Mouse (Mus musculus) layer of hippocampus, adult 2 months (tissue): Measurements from ENCODE around the gene Sbno1. TPM values are rescaled to one million over a fixed set of nuclear protein-coding genes. Genes with fewer than 3 reads are reported as not detected.

Source experiments
- DNase-seq, 2 experiments: peaks; one replicate each; pipeline ENCODE4 v3.0.0; 2022; ENCODE audit warnings: low spot score in 2 of 2
- H3K27ac ChIP-seq: fragments of 200-600 bp; 2 replicates; pipeline ENCODE4 v1.8.1; 2022
- H3K4me3 ChIP-seq: fragments of 200-600 bp; 2 replicates; pipeline ENCODE4 v1.8.1; 2022; ENCODE audit warnings: mild to moderate bottlenecking
- CTCF ChIP-seq: fragments of 200-600 bp; conservative IDR thresholded peaks from 2 replicates; pipeline ENCODE4 v1.8.1; 2022; ENCODE audit warnings: antibody characterized with exemption, mild to moderate bottlenecking, moderate library complexity
- total RNA-seq, 2 experiments: library from RNA; stranded (reverse); gene quantifications; 2 replicates each; pipeline ENCODE4 v1.2.3; 2021

The Sbno1 gene
- total RNA-seq, 2 experiments from 2014 or later = 157 to 166 TPM

DNA sequence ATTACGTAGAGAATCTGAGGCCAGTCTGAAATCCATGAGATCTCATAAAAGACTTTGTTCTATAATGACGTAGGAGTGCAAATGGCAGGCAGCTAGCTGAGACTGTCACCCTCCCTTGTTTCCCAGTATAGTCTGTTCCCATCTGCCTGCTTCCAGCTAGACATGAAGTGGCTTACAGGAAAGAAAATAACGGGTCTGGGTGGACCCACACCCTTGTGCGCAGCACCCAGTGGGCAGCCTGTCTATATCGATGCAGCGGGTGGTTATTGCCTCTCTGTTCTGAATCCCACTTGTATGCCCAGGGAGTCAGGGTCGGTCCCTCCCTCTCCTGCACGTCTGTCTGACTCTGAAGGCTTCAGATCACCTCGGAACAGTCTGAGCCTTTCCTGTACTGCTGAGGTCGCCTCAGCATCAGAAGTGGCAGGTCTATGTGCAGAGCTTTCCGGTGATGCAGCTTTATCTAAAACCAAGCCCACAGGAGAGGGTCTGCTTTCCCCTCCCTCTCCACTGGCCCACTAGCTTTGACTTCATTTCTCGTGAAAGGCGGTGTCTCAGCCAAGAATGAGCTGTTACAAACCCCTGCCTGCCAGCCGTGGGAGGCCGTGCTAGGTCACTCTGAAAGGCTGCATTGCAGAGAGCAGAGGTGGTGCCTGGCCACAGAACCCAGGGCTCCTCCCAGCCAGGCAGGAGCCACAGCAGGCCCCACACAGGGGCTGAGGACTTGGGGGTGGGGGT lies 26.9 kb upstream of the Sbno1 start:
- Histone ChIP-seq H3K4me3 (peak overlapping the region; percentile 27; the same call in 1 of the 2 replicates), H3K27ac (peak overlapping the region; percentile 97)
- peak in 1 of 2 experiments; percentile 57 for DNase-seq
- TF ChIP-seq CTCF = no peak

DNA sequence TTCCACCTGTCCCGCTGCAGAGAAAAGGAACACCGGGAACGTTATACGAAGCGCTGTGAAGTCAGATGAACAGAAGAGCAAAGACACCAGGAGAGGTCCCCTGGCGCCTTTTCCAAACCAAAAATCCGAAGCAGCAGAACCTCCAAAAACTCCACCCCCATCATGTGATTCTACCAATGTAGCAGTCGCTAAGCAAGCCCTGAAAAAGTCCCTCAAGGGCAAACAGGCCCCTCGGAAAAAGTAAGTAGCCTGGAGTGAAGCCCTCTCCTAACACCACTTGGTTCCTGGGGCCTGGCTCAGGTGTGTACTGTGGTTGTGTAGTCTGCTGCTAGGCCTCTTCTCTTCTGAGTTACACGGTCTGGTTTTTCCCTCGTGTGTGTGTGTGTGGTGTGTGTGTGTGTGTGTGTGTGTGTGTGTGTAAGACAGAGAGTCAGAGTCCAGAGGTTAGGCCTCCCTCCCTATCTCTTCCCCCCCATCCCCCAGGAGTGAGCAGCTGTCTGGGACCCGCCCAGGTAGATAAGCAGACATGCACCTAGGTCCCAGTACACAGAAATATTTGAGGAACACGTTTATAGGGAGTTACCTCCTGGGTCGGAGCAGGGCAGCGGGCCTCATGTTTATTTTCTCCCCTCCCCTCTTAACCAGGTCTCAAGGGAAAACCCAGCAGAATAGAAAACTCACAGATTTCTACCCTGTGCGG lies 25.0 kb upstream of the Sbno1 start:
- DNase-seq = no peak
- H3K4me3 ChIP-seq = no peak overlapping the region
- peak overlapping the region; percentile 97 for H3K27ac ChIP-seq
- TF ChIP-seq CTCF = no peak

DNA sequence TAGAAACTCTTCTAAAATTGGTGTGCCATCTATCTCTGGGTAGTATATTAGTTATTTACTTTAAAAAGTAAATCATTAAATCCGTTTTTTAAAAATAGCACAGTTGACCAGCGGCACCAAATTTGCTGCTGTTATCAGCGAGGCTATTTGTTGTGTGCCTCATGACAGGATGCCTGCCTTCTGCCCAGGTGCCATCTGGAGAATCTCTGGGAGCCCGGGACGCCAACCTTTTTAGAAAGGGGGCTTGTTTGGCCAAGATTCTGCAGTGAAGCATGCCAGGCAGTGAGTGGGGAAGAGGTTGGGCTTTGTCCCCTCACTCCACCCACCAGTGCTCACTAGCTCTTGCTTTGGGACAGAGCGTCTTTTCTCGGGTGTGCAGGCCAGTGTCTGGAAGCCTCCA lies 24.2 kb upstream of the Sbno1 start:
- DNase-seq = no peak
- H3K4me3 ChIP-seq = no peak overlapping the region
- peak overlapping the region; percentile 77 for H3K27ac ChIP-seq
- TF ChIP-seq CTCF = no peak

DNA sequence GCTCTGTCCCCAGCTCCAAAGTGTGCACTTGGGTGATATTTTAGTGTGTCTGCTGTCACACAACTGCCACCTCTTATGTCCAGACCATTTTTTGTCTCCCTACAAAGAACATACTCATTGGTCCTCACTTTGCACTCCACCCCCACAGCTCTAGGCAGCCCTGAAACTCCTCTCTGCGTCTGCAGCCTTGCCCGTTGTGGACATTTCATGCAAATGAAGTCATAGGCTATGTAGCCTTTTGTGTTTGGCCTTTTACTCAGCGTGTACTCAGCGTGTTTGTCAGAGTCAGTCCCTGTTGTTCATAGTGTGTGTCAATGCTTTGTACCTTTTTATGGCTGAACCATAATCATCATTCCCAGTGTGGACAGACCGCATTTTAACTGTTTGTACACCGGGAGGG lies 23.7 kb upstream of the Sbno1 start:
- Histone ChIP-seq H3K27ac (peak overlapping the region; percentile 77), H3K4me3 (no peak overlapping the region)
- DNase-seq = no peak
- TF ChIP-seq CTCF = no peak

DNA sequence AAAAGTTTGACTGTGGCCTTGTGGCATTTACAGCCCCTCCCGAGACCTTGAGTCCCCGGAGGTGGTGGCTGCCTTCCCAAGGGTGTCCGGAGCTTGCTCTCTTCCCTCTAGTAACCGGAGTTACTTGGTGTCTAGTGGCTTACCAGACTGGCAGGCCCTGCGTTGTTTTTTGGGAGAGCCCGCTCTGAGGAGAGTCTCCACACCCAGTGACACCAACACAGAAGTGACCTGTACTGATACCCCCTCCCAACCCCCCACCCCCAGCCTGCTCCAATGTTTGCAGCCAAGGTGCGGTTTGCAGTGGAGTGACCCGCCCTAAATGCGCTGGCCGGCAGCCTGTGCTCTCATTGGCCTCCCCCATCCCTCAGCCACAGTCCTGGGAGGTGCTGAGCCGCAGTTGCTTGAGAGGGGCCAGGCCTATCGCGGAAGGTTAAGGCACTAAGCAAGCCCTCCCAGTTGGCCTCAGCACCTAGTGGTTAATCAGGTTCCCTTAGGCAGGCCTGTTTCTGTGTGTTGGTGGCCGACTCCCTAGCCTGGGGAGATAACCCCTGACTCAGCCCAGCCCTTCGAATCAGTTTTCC lies 20.6 kb upstream of the Sbno1 start:
- DNase-seq = no peak
- Histone ChIP-seq H3K27ac (peak overlapping the region; percentile 90), H3K4me3 (peak overlapping the region; percentile 68)
- TF ChIP-seq CTCF = 0 out of 2 replicates have a peak, but pooled peaks have one; percentile 12

DNA sequence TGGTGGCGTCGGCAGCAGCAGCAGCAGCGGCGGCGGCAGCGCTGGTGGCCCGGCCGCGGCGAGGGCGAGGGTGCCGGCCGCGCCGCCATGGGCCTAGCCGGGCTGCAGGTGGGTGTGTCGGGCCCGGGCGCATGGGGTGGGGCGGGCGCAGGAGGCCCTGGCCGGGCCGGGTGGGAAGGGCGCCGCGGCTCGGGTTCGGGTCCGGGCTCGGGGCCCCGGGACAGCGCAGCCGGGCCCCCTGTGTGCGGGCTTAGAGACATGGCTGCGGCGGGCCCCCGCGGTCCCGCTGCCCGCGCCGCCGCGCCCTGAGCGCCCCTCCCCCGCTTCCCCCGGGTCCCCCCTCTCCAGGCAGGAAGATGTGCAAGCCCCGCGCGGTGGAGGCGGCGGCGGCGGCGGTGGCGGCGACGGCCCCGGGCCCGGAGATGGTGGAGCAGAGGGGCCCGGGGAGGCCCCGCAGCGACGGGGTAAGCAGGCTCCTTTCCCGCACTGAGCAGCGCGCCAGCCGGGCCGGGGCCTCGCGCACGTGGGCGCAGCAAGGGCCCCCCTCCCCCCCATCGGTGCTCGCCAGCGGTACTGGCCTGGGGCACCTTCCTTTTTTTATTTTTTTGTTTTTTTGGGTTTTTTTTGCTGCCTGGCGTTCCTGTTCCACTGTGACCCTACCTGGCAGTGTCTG lies 20.0 kb upstream of the Sbno1 start:
- H3K4me3 ChIP-seq = peak overlapping the region; percentile 68
- H3K27ac ChIP-seq = peak overlapping the region; percentile 90
- no peak for TF ChIP-seq CTCF
- no peak for DNase-seq

DNA sequence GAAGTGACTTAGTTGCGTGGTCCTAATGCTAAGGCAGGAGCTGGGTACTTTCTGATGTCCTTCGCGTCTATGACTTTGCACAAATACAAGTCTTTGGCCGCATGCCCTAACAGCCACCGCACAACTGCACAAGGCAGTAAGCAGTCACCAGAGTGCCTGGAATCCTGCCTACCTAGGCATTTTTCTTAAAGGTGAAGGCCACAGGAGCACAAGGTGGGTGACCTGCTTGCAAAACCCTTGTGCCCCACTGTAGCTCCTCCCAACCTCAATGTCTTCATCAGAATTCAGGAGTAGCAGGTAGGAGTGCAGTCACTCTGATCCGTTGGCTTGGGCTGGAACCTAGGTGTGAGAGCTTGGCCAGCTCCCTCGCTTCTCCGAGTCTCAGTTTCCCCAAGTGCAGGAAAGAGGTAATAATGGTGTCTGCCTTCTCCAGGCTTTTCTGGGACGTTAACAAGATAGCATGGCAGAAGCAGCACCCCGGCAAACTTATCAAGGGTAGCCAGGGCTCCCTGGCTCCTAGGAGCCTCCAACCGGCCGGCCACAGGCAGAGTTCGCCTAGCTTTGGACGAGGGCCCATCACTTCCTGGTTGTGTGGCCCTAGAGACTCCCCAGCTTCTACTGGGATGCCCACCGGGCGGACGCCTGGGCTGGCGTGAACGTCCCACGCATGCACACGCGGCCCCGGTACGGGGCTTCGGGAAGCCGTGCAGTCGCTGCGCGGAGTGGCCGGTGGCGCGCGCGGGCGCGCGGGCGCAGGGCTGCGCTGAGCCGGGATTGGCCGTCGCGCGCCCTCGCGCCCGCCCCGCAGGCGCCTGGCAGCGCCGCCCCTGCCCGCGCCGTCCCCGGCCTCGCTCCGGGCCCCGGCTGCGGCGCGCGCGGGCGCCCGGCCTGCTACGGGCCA lies 19.1 kb upstream of the Sbno1 start:
- Histone ChIP-seq H3K4me3 (peak overlapping the region; percentile 86), H3K27ac (peak overlapping the region; percentile 95)
- no peak for TF ChIP-seq CTCF
- peak; percentile 63 for DNase-seq

DNA sequence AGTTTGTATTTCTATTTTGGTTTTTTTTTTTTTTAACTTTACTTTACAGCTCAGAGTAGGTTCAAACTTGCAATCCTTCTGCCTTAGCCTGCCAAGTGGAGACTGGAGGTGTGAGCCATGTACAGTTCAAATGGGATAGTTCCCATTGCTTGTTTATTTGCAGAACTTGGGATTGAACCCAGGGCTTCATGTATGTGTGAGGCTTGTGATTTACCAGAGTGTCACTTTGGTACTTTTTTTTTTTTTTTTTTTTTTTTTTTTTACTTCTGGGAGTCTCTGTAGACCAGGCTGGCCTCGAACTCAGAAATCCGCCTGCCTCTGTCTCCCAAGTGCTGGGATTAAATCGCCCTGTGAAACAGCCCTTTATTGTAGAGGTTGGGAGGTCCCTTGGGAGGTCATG lies 18.4 kb upstream of the Sbno1 start:
- DNase-seq = no peak
- no peak overlapping the region for H3K4me3 ChIP-seq
- peak overlapping the region; percentile 95 for H3K27ac ChIP-seq
- no peak for TF ChIP-seq CTCF

DNA sequence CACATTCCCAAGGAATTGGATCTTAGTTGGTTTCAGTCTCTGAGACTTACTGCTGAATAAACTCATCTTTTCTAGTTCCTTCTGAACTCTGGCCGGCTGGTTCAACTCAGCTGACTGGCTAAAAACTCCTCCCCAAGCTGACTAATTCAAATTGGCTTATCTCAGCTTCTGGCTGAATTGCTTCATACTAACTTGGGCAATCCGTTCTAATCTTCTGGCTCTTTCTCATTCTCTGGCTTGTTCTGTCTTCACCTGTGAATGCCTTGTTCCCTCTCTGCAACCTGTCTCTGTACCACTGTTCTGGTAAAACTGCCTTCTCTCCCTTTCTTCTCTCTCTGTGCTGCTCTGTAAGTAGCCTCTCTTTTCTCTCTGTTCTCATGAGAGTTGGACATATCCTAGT lies 16.8 kb upstream of the Sbno1 start:
- DNase-seq = no peak
- Histone ChIP-seq H3K4me3 (no peak overlapping the region), H3K27ac (no peak overlapping the region)
- no peak for TF ChIP-seq CTCF

DNA sequence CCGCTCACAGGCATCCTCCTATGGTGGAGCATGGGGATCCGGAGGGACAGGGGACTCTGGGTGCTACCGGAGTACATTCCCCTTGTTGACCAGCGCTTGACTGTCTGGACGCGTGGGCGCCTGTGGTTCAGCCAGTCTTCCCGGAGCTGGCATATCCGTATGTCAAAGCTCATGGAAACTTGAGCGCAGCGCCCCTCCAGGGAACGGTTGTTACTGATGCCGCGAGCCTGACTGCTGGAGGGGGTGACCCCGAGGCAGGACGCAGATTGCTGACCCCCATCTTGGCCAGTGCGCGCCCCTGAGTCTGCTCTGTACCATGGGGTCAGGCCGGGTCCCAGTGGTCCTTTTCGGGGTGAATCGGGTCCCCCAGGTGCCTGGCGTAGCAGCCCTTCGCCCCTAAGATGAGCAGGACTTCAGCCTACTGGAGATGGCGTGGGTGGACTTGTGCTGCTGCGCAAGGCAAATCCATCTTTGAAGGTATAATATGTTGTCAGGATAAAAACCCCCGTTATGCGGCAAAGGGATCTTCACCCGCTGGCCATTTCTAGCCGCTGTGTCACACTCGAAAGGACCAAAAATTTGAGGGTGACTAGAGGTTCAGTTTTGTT lies 14.4 kb upstream of the Sbno1 start:
- peak overlapping the region; percentile 89 for H3K27ac ChIP-seq
- TF ChIP-seq CTCF = peak; percentile 64
- DNase-seq = no peak

DNA sequence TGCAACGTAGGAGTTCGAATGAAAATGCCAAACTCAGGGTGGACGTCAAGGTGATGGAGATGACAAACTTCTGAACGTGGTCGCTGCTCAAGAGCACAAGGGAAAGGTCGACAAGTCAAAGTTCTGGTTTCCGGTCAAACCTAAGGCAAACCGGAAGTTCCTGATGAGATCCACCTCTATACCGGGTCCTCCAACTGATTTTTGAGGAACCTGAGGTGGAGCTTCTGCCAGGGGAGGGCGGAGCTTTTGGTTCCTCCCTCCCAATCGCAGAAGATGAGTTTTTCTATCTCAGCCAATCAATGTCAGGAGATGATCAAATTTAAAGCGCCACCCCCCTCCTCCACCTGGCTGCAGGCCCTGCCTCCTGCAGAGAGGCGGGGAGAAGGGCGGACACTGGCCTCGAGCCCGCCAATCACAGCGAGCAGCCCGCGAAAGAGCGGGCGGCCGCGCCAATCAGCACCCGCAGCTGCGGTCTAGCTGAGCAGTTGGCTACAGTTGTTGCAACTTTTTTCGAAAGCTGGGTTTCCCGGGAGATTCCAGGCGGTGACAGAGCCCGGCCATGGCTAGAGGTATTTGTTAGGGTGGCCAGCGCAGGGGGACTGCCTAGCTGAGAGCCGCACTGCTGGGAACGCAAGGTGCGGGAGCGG lies 13.8 kb upstream of the Sbno1 start, which contains the start of gene Kmt5a:
Gene Kmt5a (plus strand): TSS at position 484 of the 647 bp plus-strand sequence.
- Histone ChIP-seq H3K27ac (peak within 1 kb of the TSS; percentile 89), H3K4me3 (peak within 1 kb of the TSS; percentile 91)
- DNase-seq = peak; percentile 95 to 96
- no peak for TF ChIP-seq CTCF

More for the DNA sequence above, 14.4 kb upstream of the Sbno1 start:
- H3K4me3 ChIP-seq = peak overlapping the region; percentile 91
